Mouse (Mus musculus) kidney, postnatal 14 days (tissue): ENCODE data around the gene Mvb12a.

Experiments used
- DNase-seq: peaks from one replicate; pipeline ENCODE4 v3.0.0; 2022; ENCODE audit warnings: mixed read lengths

Gene Mvb12a

GRCm38 (mm10) chr8:71542632-71543343, at the start of gene Mvb12a:
Mvb12a (plus strand) TSS chr8:71542922.
- DNase-seq: peak; percentile 99

- peak; percentile 91 for DNase-seq
Observed at GRCm38 (mm10) chr8:71495039-71495438, 47.7 kb upstream of the Mvb12a start.

GRCm38 (mm10) chr8:71495811-71496210, 46.9 kb upstream of the Mvb12a start:
- peak; percentile 57 for DNase-seq

GRCm38 (mm10) chr8:71496481-71496880, 46.2 kb upstream of the Mvb12a start:
- peak; percentile 96 for DNase-seq

GRCm38 (mm10) chr8:71497077-71497645, 45.6 kb upstream of the Mvb12a start:
- DNase-seq: no peak

- peak; percentile 76 for DNase-seq
Observed at GRCm38 (mm10) chr8:71497881-71498501, 44.7 kb upstream of the Mvb12a start.

GRCm38 (mm10) chr8:71498816-71499690, 43.7 kb upstream of the Mvb12a start:
- DNase-seq: peak; percentile 78

- DNase-seq: no peak
Observed at GRCm38 (mm10) chr8:71504349-71504748, 38.4 kb upstream of the Mvb12a start.

- no peak for DNase-seq
Observed at GRCm38 (mm10) chr8:71505326-71505725, 37.4 kb upstream of the Mvb12a start.

- no peak for DNase-seq
Observed at GRCm38 (mm10) chr8:71505979-71506378, 36.7 kb upstream of the Mvb12a start.

- peak; percentile 90 for DNase-seq
Observed at GRCm38 (mm10) chr8:71507589-71508104, 35.1 kb upstream of the Mvb12a start.

- no peak for DNase-seq
Observed at GRCm38 (mm10) chr8:71509316-71509715, 33.4 kb upstream of the Mvb12a start.

GRCm38 (mm10) chr8:71511644-71512043, 31.1 kb upstream of the Mvb12a start, which contains the start of gene Plvap:
Plvap (minus strand) TSS chr8:71511752.
- peak; percentile 71 for DNase-seq

GRCm38 (mm10) chr8:71513018-71513754, 29.5 kb upstream of the Mvb12a start:
- DNase-seq: peak; percentile 63

GRCm38 (mm10) chr8:71515043-71515442, 27.7 kb upstream of the Mvb12a start:
- no peak for DNase-seq

- peak; percentile 65 for DNase-seq
Observed at GRCm38 (mm10) chr8:71516786-71517185, 25.9 kb upstream of the Mvb12a start.

GRCm38 (mm10) chr8:71519037-71519825, 23.5 kb upstream of the Mvb12a start:
- peak; percentile 81 for DNase-seq

GRCm38 (mm10) chr8:71521634-71522033, 21.1 kb upstream of the Mvb12a start:
- peak; percentile 96 for DNase-seq

- DNase-seq: no peak
Observed at GRCm38 (mm10) chr8:71525226-71526050, 17.3 kb upstream of the Mvb12a start, which contains the start of gene Ccdc194. Ccdc194 (minus strand) TSS chr8:71525711.

- no peak for DNase-seq
Observed at GRCm38 (mm10) chr8:71526272-71526671, 16.4 kb upstream of the Mvb12a start.
